Comparison of ENCODE assay signal across 7 mouse cellular contexts in genomic region chr9:53772121-53772561, GRCm38 (mm10). TPM values are rescaled to one million over a fixed set of nuclear protein-coding genes. Genes with fewer than 3 reads are reported as not detected.
DNase-seq lines count a peak whose midpoint lies in the region; ATAC-seq and TF ChIP-seq lines count a peak whose summit lies in the region.

No protein-coding gene starts in this region.

- no peaks in the 10 kb centered on the region for H3K36me3 ChIP-seq in thymus, adult 2 months (ENCODE audit: control insufficient read depth, insufficient read depth, low read length)
- H3K36me3 ChIP-seq in embryonic facial prominence, embryonic 10.5 days (replicated peaks), result no peaks in the 10 kb centered on the region
- H3K36me3 ChIP-seq in hindbrain, embryonic 14.5 days (replicated peaks; ENCODE audit: control insufficient read depth, insufficient read depth), result no peaks in the 10 kb centered on the region
- H3K36me3 ChIP-seq in midbrain, embryonic 14.5 days (ENCODE audit: control insufficient read depth, insufficient read depth, low read length), result no peaks in the 10 kb centered on the region

- peak overlapping the region; percentile 78 for H3K4me3 ChIP-seq in thymus, adult 2 months (ENCODE audit: control insufficient read depth, insufficient read depth, low read length)
- H3K4me3 ChIP-seq in embryonic facial prominence, embryonic 10.5 days, result peak overlapping the region; percentile 65
- peak overlapping the region; percentile 60 for H3K4me3 ChIP-seq in hindbrain, embryonic 14.5 days (replicated peaks; ENCODE audit: low read length)
- H3K4me3 ChIP-seq in midbrain, embryonic 14.5 days (replicated peaks; ENCODE audit: low read depth, low read length), result peak overlapping the region; percentile 61

- H3K27me3 ChIP-seq in thymus, adult 2 months (ENCODE audit: control insufficient read depth, insufficient read depth, low read length), result no peaks in the 10 kb centered on the region
- peaks cover 48% of the 10 kb centered on the region for H3K27me3 ChIP-seq in embryonic facial prominence, embryonic 10.5 days (replicated peaks; ENCODE audit: low read depth, poor library complexity, severe bottlenecking)
- peaks cover 27% of the 10 kb centered on the region for H3K27me3 ChIP-seq in hindbrain, embryonic 14.5 days (ENCODE audit: control insufficient read depth, insufficient read depth, low read length)
- H3K27me3 ChIP-seq in midbrain, embryonic 14.5 days (ENCODE audit: control insufficient read depth, insufficient read depth, low read length), result peaks cover 33% of the 10 kb centered on the region

- peak overlapping the region; percentile 59 for H3K9ac ChIP-seq in hindbrain, embryonic 14.5 days
- peak overlapping the region; percentile 59 for H3K9ac ChIP-seq in midbrain, embryonic 14.5 days (replicated peaks; ENCODE audit: low read length)

- peak overlapping the region; percentile 97 for H3K4me2 ChIP-seq in hindbrain, embryonic 14.5 days (replicated peaks)
- H3K4me2 ChIP-seq in midbrain, embryonic 14.5 days (ENCODE audit: low read length), result peak overlapping the region; percentile 98

- no peaks in the 10 kb centered on the region; the same call in 1 of the 2 replicates for H3K9me3 ChIP-seq in embryonic facial prominence, embryonic 10.5 days
- H3K9me3 ChIP-seq in hindbrain, embryonic 14.5 days (ENCODE audit: control insufficient read depth, low read length), result 0 out of 2 replicates have a peak, but pooled peaks cover 4% of the 10 kb centered on the region
- 0 out of 2 replicates have a peak, but pooled peaks cover 5% of the 10 kb centered on the region for H3K9me3 ChIP-seq in midbrain, embryonic 14.5 days (ENCODE audit: control insufficient read depth, low read length)

- TF ChIP-seq POLR2A in thymus, adult 2 months (IDR thresholded peaks at IDR 0.05; ENCODE audit: control insufficient read depth, extremely low read depth, insufficient read depth, low read length, poor library complexity), result no peak

- H3K4me1 ChIP-seq in thymus, adult 2 months (replicated peaks; ENCODE audit: control insufficient read depth, insufficient read depth, low read length), result peaks cover 9% of the 10 kb centered on the region
- peaks cover 17% of the 10 kb centered on the region for H3K4me1 ChIP-seq in embryonic facial prominence, embryonic 10.5 days
- no peaks in the 10 kb centered on the region; the same call in 1 of the 2 replicates for H3K4me1 ChIP-seq in hindbrain, embryonic 14.5 days (replicated peaks; ENCODE audit: control insufficient read depth, insufficient read depth, low read length)
- peaks cover 7% of the 10 kb centered on the region; the same call in 1 of the 2 replicates for H3K4me1 ChIP-seq in midbrain, embryonic 14.5 days (ENCODE audit: control insufficient read depth, insufficient read depth, low read length)

- H3K27ac ChIP-seq in thymus, adult 2 months (ENCODE audit: control insufficient read depth, insufficient read depth, low read length), result no peak overlapping the region
- H3K27ac ChIP-seq in embryonic facial prominence, embryonic 10.5 days (replicated peaks), result peak overlapping the region; percentile 70
- no peak overlapping the region for H3K27ac ChIP-seq in hindbrain, embryonic 14.5 days
- H3K27ac ChIP-seq in midbrain, embryonic 14.5 days (replicated peaks; ENCODE audit: low read depth, low read length), result no peak overlapping the region

- ATAC-seq in hindbrain, embryonic 14.5 days (ENCODE audit: low FRiP score), result peak; percentile 24; the same call in 1 of the 2 replicates
- no peak for ATAC-seq in midbrain, embryonic 14.5 days (ENCODE audit: low FRiP score, low TSS enrichment)

- 7% methylated on average over 17 of the region's 17 CpGs for WGBS in thymus, adult 2 months
- WGBS in embryonic facial prominence, embryonic 10.5 days, result 2% methylated on average over 17 of the region's 17 CpGs
- 2% methylated on average over 17 of the region's 17 CpGs for WGBS in hindbrain, embryonic 14.5 days
- WGBS in midbrain, embryonic 14.5 days, result 2% methylated on average over 17 of the region's 17 CpGs

- intact Hi-C loops in left cerebral cortex, postnatal 4 days (cut with DNase I), result no loop called here

- TF ChIP-seq CTCF in thymus, adult 2 months (IDR thresholded peaks at IDR 0.05; ENCODE audit: borderline replicate concordance, control insufficient read depth, extremely low read depth, insufficient read depth, low read length, poor library complexity), result no peak

- no peak for DNase-seq in thymus, adult 2 months
- DNase-seq in thymus, postnatal 0 days (ENCODE audit: low spot score), result no peak
- no peak for DNase-seq in embryonic facial prominence, embryonic 10.5 days (ENCODE audit: low spot score)
- no peak for DNase-seq in hindbrain, embryonic 14.5 days (ENCODE audit: low spot score)
- peak; percentile 48 for DNase-seq in left cerebral cortex, postnatal 4 days
- DNase-seq in midbrain, embryonic 14.5 days, result peak; percentile 33
- peak; percentile 43 for DNase-seq in testis, postnatal 14 days (ENCODE audit: low spot score)

RNA-seq across cellular contexts. Expression of gene Slc35f2, which starts 0.8 kb away (rescaled TPM):
- polyA plus RNA-seq in thymus, adult 2 months (2012; rRNA removed), result 6.6 and 6.9 TPM in 2 replicates
- polyA plus RNA-seq in thymus, postnatal 0 days (2015; fragmentation: Nextera tagmentation; extraction: Ambion mirVana), result 8.8 and 9.4 TPM in 2 replicates
- 7.0 and 7.7 TPM in 2 replicates for polyA plus RNA-seq in embryonic facial prominence, embryonic 10.5 days (2016; fragmentation: Nextera tagmentation; extraction: Ambion mirVana)
- 18.1 and 21.2 TPM in 2 replicates for polyA plus RNA-seq in hindbrain, embryonic 14.5 days (2014; fragmentation: Nextera tagmentation; extraction: Ambion mirVana)
- total RNA-seq in left cerebral cortex, postnatal 4 days (2021), result 10 to 100 TPM; 13.1 to 14.1 TPM
- 7.1 and 7.3 TPM in 2 replicates for polyA plus RNA-seq in midbrain, embryonic 14.5 days (2014; fragmentation: Nextera tagmentation; extraction: Ambion mirVana)

Comparison
In these comparisons a context has a peak if more than half of its experiments do, and no peak if none do; other contexts are left out.
1. DNase-seq: peak in left cerebral cortex, postnatal 4 days (single experiment), midbrain, embryonic 14.5 days (single experiment) and testis, postnatal 14 days (single experiment); none in thymus, adult 2 months (single experiment), thymus, postnatal 0 days (single experiment), embryonic facial prominence, embryonic 10.5 days (single experiment) and hindbrain, embryonic 14.5 days (single experiment).
2. Peak in every context shown above with its lines, with median percentiles within 50 percentile points of each other: H3K4me3 ChIP-seq.